Mouse (Mus musculus): ENCODE data around the gene Mrpl58.

- no peak for TF ChIP-seq POLR2A (IDR thresholded peaks at IDR 0.05; ENCODE audit: insufficient read depth, low read depth, low read length)
- TF ChIP-seq CTCF (IDR thresholded peaks at IDR 0.05; ENCODE audit: insufficient read depth, low read depth, low read length) = no peak
These were observed 52.1 kb downstream of the Mrpl58 start for GRCm38 (mm10) chr11:115455619-115456018.
